Mouse (Mus musculus) thymus, postnatal 25 days (tissue): ENCODE results near the gene Olfr629.
"Not testable (repeated sequence)": the region's sequence is repeated elsewhere in the genome, so short reads cannot be mapped to it uniquely, and the experiment has no call there.

Experiments used
- DNase-seq: peaks from one replicate; pipeline ENCODE4 v3.0.0; 2022

The Olfr629 gene

DNA sequence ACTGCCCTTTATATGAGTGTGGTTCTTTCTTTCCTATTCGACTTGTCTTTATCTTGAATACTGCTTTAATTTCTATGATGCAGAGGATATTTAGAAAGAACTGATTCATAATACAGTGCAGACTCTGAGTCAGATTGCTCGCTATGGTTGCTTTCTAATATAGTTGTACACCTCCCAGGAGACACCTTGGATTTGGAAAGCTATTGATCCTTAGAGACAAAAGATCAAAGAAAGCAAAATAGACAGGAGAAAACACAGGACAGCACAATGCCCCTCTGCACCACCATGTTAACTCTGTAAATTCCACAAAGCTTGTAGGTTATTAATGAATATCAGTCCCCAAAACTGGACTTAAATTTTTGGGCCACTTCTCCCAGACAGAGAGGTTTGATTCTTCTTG is at the start of gene Olfr629:
TSS of gene Olfr629 (minus strand) at position 101 of the 400 bp plus-strand sequence.
- DNase-seq: no peak

DNA sequence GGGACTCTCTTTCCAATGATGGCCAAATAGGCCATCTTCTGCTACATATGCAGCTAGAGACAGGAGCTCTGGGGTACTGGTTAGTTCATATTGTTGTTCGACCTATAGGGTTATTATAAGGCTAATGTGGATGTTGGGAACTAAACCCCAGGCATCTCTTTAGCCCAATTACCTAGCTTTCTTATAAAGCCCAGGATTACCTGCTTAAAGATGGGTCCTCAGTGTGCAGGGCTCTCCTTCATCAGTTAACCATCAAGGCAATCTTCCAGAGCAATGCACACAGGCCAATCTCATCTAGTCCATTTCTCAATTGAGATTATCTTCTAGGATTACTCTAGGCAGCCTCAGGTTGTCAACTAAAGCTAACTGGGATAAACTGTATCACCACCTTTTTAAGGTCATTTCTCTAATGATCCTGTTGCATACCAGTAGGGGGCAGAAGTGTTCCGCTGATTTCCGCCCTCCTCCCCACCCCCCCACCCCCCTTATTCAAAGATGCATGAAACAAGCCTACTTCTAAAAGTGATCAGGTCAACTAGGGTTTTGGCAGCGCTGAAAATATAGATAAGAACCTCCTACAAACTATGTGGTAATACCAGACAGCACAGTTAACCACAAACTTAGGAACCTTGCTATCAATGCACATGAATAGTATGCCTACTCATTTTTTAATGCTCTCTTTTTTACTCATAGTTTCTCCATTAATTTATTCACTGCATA is 48.1 kb upstream of the Olfr629 start:
- DNase-seq: no peak

DNA sequence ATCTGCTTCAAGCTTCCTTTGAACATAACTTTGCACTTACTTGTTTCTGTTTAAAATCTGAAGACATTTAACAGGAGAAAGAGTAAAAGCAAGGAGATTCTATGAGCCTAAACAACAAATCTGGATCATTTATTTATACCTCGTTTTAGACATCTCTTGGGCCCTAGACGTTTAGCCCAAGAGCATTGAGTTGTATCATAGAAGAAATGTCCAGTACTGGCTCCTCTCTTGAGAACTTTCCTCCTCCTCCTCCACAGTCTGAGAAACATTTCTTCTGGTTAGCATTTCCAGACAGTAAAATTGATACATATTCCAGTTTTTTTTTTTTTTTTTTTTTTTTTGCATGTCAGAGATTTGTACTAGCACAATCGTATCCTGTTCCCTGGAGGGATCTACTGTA is 47.0 kb upstream of the Olfr629 start, which contains the start of gene Olfr67:
TSS of gene Olfr67 (minus strand) at position 101 of the 400 bp plus-strand sequence.
- no peak for DNase-seq

DNA sequence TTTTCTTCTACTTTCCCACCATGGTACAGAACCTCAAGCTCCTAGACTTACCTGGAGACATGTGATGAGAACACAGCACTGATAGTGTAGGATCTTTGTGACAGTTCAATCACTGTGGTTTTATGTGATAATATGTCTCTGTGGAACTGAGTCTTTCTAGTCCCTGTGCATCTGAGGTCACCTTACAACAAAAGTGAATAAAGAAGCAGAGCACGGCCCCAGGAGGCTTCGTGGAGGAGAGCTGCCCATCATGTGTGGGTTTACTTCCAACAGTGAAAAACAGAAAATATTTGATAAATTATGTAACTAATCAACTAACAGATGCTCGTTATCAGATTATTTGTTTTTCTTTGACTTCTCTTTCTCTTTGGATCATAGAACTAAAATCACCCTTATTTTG is 34.9 kb upstream of the Olfr629 start, which contains the start of gene Olfr68:
TSS of gene Olfr68 (minus strand) at position 101 of the 400 bp plus-strand sequence.
- no peak for DNase-seq

DNA sequence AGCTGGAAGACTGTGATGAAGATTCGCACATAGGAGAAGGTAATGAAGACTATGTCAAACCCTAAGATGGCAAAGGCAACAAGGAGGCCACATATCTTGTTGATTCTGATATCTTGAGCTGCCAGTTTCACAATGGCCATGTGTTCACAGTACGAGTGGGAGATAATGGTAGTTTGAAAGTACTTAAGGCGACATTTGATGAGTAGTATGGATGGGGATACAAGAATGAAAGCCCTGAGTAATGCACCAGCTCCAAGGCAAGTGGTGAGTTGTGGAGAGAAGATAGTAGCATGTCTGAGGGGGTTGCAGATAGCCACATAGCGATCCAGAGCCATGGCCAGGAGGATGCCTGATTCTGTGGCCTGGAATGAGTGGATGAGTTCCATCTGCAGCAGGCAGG is 32.9 kb upstream of the Olfr629 start:
- DNase-seq: not testable (repeated sequence)

DNA sequence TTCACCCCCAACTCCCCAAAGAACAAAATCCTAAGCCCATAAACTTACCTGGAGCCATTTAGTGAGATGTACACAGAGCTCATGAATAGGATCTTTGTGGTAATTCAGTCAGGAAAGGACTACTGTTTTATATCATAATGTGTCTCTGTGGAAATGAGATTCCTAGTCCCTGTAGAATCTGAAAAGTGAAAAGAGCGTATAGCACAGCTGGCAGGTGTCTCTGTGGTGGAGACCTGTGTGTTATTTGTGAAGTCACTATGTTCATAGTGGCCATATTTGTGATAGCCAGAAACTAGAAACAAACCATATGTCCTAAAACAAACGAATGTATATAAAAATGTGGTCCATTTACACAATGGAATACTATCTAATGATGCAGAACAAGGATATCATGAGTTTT is 26.8 kb upstream of the Olfr629 start, which contains the start of gene Olfr69:
TSS of gene Olfr69 (minus strand) at position 101 of the 400 bp plus-strand sequence.
- DNase-seq: no peak

DNA sequence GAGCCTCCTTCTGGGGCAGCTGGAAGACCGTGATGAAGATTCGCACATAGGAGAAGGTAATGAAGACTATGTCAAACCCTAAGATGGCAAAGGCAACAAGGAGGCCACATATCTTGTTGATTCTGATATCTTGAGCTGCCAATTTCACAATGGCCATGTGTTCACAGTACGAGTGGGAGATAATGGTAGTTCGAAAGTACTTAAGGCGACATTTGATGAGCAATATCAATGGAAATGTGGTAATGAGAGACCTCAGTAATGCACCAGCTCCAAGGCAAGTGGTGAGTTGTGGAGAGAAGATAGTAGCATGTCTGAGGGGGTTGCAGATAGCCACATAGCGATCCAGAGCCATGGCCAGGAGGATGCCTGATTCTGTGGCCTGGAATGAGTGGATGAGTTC is 22.9 kb upstream of the Olfr629 start:
- DNase-seq: not testable (repeated sequence)

DNA sequence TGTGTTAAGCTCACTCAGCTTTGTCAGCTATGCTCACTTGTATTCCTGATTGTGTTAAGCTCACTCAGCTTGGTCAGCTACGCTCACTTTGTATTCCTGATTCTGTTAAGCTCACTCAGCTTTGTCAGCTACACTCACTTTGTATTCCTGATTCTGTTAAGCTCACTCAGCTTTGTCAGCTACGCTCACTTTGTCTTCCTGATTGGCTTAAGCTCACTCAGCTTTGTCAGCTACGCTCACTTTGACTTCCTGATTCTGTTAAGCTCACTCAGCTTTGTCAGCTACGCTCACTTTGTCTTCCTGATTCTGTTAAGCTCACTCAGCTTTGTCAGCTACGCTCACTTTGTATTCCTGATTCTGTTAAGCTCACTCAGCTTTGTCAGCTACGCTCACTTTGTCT is 17.5 kb upstream of the Olfr629 start:
- not testable (repeated sequence) for DNase-seq

DNA sequence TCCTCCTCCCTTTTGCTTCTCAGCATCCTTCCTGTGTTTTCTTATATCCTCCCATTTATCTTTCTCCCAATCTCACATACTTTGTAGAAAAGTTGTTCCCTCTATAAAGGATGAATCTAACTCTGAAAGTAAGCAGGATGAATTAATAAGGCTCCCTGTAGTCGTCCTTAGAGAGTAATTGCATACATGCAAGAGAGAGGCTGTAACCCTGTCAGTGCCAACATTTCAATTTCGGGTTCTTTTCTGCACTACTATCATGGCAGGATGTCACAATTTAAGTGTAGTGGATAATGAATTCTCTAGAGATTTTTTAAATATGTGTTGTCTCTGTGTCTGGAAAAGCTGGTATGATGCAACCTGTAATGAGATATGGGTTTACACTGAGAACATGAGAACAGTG is 12.5 kb upstream of the Olfr629 start, which contains the start of gene Olfr630:
TSS of gene Olfr630 (minus strand) at position 101 of the 400 bp plus-strand sequence.
- DNase-seq: no peak

DNA sequence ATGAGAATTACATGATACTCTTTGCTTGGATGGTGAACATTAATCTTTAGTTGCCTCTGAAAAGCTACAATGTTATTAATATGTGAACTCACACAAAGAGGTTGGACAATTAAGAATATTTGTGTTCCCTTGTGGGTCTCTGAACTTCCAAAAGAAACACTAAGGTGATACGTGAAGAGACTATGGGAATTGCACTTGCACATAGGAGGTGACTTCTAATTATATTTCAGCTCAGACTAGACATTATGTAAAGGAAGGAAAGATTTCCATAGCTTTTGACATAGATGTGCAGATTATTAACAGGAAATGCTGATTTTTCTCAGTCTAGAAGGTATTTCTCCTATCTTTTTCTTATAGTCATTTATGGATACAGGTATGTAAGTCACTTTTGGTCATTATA is 14.7 kb downstream of the Olfr629 start, which contains the start of gene Olfr628:
TSS of gene Olfr628 (plus strand) at position 301 of the 400 bp plus-strand sequence.
- no peak for DNase-seq

DNA sequence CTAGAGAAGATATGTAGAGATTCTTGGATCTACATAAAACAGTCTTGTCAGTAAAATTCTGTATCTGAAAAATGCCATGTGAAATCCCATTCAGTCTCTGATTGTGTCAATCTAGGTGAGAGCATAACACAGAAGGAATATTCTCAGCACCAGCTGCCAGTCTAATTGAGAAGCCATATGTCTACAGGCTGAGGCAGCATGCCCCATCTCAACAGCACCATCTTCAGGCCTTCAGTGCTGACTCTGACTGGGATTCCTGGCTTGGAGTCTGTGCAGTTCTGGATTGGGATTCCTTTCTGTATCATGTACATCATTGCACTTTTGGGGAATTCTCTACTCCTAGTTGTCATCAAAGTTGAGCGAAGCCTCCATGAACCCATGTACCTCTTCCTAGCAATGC is 28.3 kb downstream of the Olfr629 start:
- not testable (repeated sequence) for DNase-seq

DNA sequence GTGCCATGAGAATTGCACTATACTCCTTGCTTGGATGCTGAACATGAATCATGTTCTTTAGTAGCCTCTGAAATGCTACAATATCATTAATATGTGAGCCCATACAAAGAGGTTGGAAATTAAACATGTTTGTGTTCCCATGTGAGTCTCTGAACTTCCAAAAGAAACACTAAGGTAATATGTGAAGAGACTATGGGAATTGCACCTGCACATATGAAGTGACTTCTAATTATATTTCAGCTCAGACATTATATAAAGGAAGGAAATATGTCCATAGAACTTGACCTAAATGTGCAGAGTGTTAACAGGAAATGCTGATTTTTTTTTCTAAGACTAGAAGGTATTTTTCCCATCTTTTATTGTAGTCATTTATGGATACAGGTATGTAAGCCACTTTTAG is 30.4 kb downstream of the Olfr629 start, which contains the start of gene Olfr243:
TSS of gene Olfr243 (plus strand) at position 301 of the 400 bp plus-strand sequence.
- DNase-seq: no peak

DNA sequence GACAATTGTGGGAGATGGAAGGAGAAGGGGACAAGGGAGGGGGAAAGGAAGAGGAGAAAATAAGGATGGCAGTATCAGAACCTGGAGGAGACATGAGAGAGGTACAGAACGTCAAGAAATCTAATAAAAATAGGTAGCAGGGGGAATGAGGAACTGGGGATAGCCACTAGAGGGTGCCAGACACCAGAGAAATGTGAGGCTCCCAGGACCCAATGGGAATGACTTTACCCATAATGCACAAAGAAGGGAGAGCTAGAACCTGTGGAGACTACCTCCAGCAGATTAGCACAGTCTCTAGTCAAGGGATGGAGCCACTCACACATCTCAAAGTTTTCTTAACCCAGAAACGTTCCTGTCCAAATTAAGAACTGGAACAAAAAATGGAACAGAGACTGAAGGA is 32.7 kb downstream of the Olfr629 start:
- peak; percentile 11 for DNase-seq

DNA sequence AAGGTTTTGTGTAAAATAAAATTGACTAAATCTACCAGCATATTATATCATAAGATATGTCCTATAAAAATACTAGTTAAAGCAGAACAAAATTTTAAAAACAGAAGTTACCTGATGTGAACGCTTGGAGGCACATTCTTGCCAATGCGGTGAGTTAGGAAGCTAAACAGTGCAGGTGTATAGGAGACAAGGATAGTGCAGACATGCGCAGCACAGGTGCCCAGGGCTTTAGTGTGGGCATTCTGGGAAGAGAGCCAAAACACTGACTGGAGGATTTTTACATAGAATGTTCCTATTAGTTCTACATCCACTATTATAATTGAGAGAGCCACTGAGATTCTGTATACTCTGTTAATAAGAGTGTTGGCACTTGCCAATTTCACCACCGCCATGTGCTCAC is 45.3 kb downstream of the Olfr629 start:
- no peak for DNase-seq
